Mouse (Mus musculus) kidney, postnatal 4 days (tissue): ENCODE measurements at regions not wholly inside any gene's neighbourhood (a gene's known extent, or its start where the extent isn't known, plus 50 kb on each side); places are given as distances from the start of the nearest gene placed in this dataset.
A peak's percentile ranks its signal among the peaks of the same experiment; 100 is the strongest.
"Not testable (repeated sequence)": the region's sequence is repeated elsewhere in the genome, so short reads cannot be mapped to it uniquely, and the experiment has no call there.

Source experiments
- DNase-seq, 2 experiments: peaks; one replicate each; pipeline ENCODE4 v3.0.0; 2021; ENCODE audit warnings: mixed read lengths in 2 of 2

GRCm38 (mm10) chr1:103986867-103987266 lies 781.5 kb upstream of the Cdh20 start:
- DNase-seq, result peak in 1 of 2 experiments; percentile 1

- DNase-seq, result not testable (repeated sequence)
Observed at GRCm38 (mm10) chr1:104002906-104003305, 765.4 kb upstream of the Cdh20 start.

GRCm38 (mm10) chr1:104029670-104030069 lies 738.7 kb upstream of the Cdh20 start:
- no peak for DNase-seq

- no peak for DNase-seq
Observed at GRCm38 (mm10) chr1:104048440-104048839, 719.9 kb upstream of the Cdh20 start.

- DNase-seq, result no peak
Observed at GRCm38 (mm10) chr1:104049169-104049948, 719.0 kb upstream of the Cdh20 start.
